ENCODE assay signal across 24 mouse cellular contexts in genomic region chr3:63516279-63516678, GRCm38 (mm10). TPM values are rescaled to one million over a fixed set of nuclear protein-coding genes. Genes with fewer than 3 reads are reported as not detected.
DNase-seq lines count a peak whose midpoint lies in the region; ATAC-seq and TF ChIP-seq lines count a peak whose summit lies in the region.
"Not testable (repeated sequence)": the region's sequence is repeated elsewhere in the genome, so short reads cannot be mapped to it uniquely, and the experiment has no call there.
"Had no signal": no experiment of that assay in that cellular context is flagged by ENCODE, and none has a peak within 500 bp of the region (broad histone marks: within the 10 kb centered on the region; RNA-seq: fewer than 3 reads in every experiment).

No protein-coding gene starts in this region.

- not testable (repeated sequence) for DNase-seq in G1E (ENCODE audit: low spot score)
- peak; percentile 8 for DNase-seq in adrenal gland, postnatal 10 days
- peak; percentile 14 for DNase-seq in heart, postnatal 4 days
- DNase-seq in liver, adult 2 months (ENCODE audit: extremely low read depth, low read depth, low spot score), result peak; percentile 6
- peak; percentile 24 for DNase-seq in urinary bladder, postnatal 10 days (ENCODE audit: low spot score)

- not testable (repeated sequence) for H3K4me1 ChIP-seq in G1E (ENCODE audit: insufficient read depth, low read depth, low read length); embryonic facial prominence, embryonic 13.5 days; liver, adult 2 months (ENCODE audit: control insufficient read depth, insufficient read depth, low read length); stomach, embryonic 16.5 days (ENCODE audit: control insufficient read depth, insufficient read depth, low read length)

- not testable (repeated sequence) for H3K27me3 ChIP-seq in G1E (ENCODE audit: insufficient read depth, low read length); embryonic facial prominence, embryonic 13.5 days; liver, adult 2 months (ENCODE audit: control insufficient read depth, insufficient read depth, low read length); stomach, embryonic 16.5 days (ENCODE audit: control insufficient read depth, insufficient read depth, low read length)

- not testable (repeated sequence) for TF ChIP-seq POLR2A in liver, adult 2 months (IDR thresholded peaks at IDR 0.05; ENCODE audit: extremely low read depth, insufficient read depth, low read length)

- 77% methylated on average over 3 of the region's 3 CpGs for WGBS in embryonic facial prominence, embryonic 13.5 days
- WGBS in liver, adult 2 months, result 89% methylated on average over 3 of the region's 3 CpGs
- 85% methylated on average over 3 of the region's 3 CpGs for WGBS in stomach, embryonic 16.5 days

- H3K27ac ChIP-seq in embryonic facial prominence, embryonic 13.5 days; liver, adult 2 months (replicated peaks; ENCODE audit: insufficient read depth, low read depth, low read length); stomach, embryonic 16.5 days (ENCODE audit: low read length): not testable (repeated sequence)

- H3K9me3 ChIP-seq in G1E (replicated peaks); embryonic facial prominence, embryonic 13.5 days; stomach, embryonic 16.5 days (replicated peaks; ENCODE audit: control insufficient read depth, low read length): not testable (repeated sequence)

- 0 out of 2 replicates have a peak, but pooled peaks have one; percentile 15 for ATAC-seq in G1E (ENCODE audit: extremely low read depth, insufficient number of reproducible peaks, low FRiP score, poor library complexity, severe bottlenecking)
- ATAC-seq in embryonic facial prominence, embryonic 13.5 days (ENCODE audit: insufficient number of reproducible peaks, insufficient read depth, low FRiP score, low TSS enrichment, low read depth), result peak; percentile 69
- ATAC-seq in stomach, embryonic 16.5 days (ENCODE audit: insufficient read depth, low FRiP score), result peak; percentile 69; the same call in 1 of the 2 replicates

- not testable (repeated sequence) for TF ChIP-seq CTCF in G1E (IDR thresholded peaks at IDR 0.05; ENCODE audit: low read depth, low read length); liver, adult 2 months (IDR thresholded peaks at IDR 0.05; ENCODE audit: low read depth, low read length)

- H3K4me3 ChIP-seq in G1E (ENCODE audit: low read depth, low read length); embryonic facial prominence, embryonic 13.5 days; liver, adult 2 months (ENCODE audit: insufficient read depth, low read depth, low read length); stomach, embryonic 16.5 days (replicated peaks; ENCODE audit: low read length): not testable (repeated sequence)

- not testable (repeated sequence) for H3K36me3 ChIP-seq in G1E (replicated peaks); embryonic facial prominence, embryonic 13.5 days; liver, adult 2 months (ENCODE audit: control insufficient read depth, insufficient read depth, low read length); stomach, embryonic 16.5 days (ENCODE audit: control insufficient read depth, insufficient read depth, low read length)

- H3K9ac ChIP-seq in embryonic facial prominence, embryonic 13.5 days; liver, adult 2 months (ENCODE audit: low read depth, low read length); stomach, embryonic 16.5 days (ENCODE audit: low read length): not testable (repeated sequence)

- H3K79me2 ChIP-seq in liver, adult 2 months (ENCODE audit: control insufficient read depth, insufficient read depth, low read length), result not testable (repeated sequence)

- not testable (repeated sequence) for H3K4me2 ChIP-seq in embryonic facial prominence, embryonic 13.5 days; stomach, embryonic 16.5 days (ENCODE audit: low read depth, low read length)

RNA-seq across cellular contexts. Expression of gene Gm34302, which starts 32.6 kb away (rescaled TPM):
- total RNA-seq in G1E (2014; fragmentation: Nextera tagmentation), result not detected in 2 replicates
- not detected in 2 replicates for total RNA-seq in G1E (2017)
- not detected in 2 replicates for polyA plus RNA-seq in G1E (2012)
- 1 to 10 TPM in 1 of 2 experiments, not detected in 1; 10.0 TPM for total RNA-seq in adrenal gland, postnatal 10 days (2021)
- polyA plus RNA-seq in embryonic facial prominence, embryonic 13.5 days (2015; fragmentation: Nextera tagmentation; extraction: Ambion mirVana), result not detected in 2 replicates
- 10 to 100 TPM; 14.5 to 21.3 TPM for total RNA-seq in heart, postnatal 4 days (2021)
- total RNA-seq in liver, adult 2 months (2014; rRNA removed), result not detected in 2 replicates
- not detected in 2 replicates for polyA plus RNA-seq in liver, adult 2 months (2012; rRNA removed)
- polyA plus RNA-seq in stomach, embryonic 16.5 days (2015; fragmentation: Nextera tagmentation; extraction: Ambion mirVana), result not detected in 2 replicates
- total RNA-seq: adrenal gland, adult 8-10 months; CH12.LX; layer of hippocampus, adult 8-10 months; left cerebral cortex, adult 18-20 months had no signal
- polyA plus RNA-seq: cerebellum, adult 2 months; forebrain, embryonic 11.5 days; hindbrain, embryonic 14.5 days; intestine, embryonic 16.5 days; kidney, embryonic 16.5 days; limb, embryonic 10.5 days; liver, embryonic 13.5 days; lung, embryonic 15.5 days; macrophage; midbrain, embryonic 12.5 days; neural tube, embryonic 15.5 days; Patski; thymus, postnatal 0 days had no signal

Comparison
In these comparisons a context has a peak if more than half of its experiments do, and no peak if none do; other contexts are left out.
1. ATAC-seq: peak in every context shown above with its lines; median percentile 69 in embryonic facial prominence, embryonic 13.5 days; 69 in stomach, embryonic 16.5 days; 15 in G1E.